Mouse (Mus musculus): ENCODE results near the gene Vcam1. TPM values are rescaled to one million over a fixed set of nuclear protein-coding genes. Genes with fewer than 3 reads are reported as not detected.

The Vcam1 gene
- total RNA-seq, 2 experiments from 2014 or later = 23.7 to 24.1 TPM

GRCm38 (mm10) chr3:116095934-116096333 lies 33.6 kb downstream of the Vcam1 start:
- intact Hi-C loops (cut with DNase I) = no loop called here

GRCm38 (mm10) chr3:116095312-116095711 lies 34.2 kb downstream of the Vcam1 start:
- intact Hi-C loops (cut with DNase I) = no loop called here
- DNase-seq (ENCODE audit: low spot score in 2 of 2) = no peak

More at GRCm38 (mm10) chr3:116095934-116096333, 33.6 kb downstream of the Vcam1 start:
- DNase-seq (ENCODE audit: low spot score in 2 of 2) = no peak

- intact Hi-C loops (cut with DNase I) = no loop called here
- DNase-seq (ENCODE audit: low spot score in 2 of 2) = no peak
These were observed 34.6 kb downstream of the Vcam1 start for GRCm38 (mm10) chr3:116094886-116095285.

- no peak for DNase-seq (ENCODE audit: low spot score in 2 of 2)
- intact Hi-C loops (cut with DNase I) = no loop called here
These were observed 35.2 kb downstream of the Vcam1 start for GRCm38 (mm10) chr3:116094288-116094687.

GRCm38 (mm10) chr3:116092547-116092946 lies 36.9 kb downstream of the Vcam1 start:
- no peak for DNase-seq (ENCODE audit: low spot score in 2 of 2)
- intact Hi-C loops (cut with DNase I) = no loop called here

GRCm38 (mm10) chr3:116091706-116092105 lies 37.8 kb downstream of the Vcam1 start:
- no peak for DNase-seq (ENCODE audit: low spot score in 2 of 2)
- intact Hi-C loops (cut with DNase I) = no loop called here

GRCm38 (mm10) chr3:116085962-116086361 lies 43.5 kb downstream of the Vcam1 start:
- intact Hi-C loops (cut with DNase I) = no loop called here
- DNase-seq (ENCODE audit: low spot score in 2 of 2) = no peak

GRCm38 (mm10) chr3:116080939-116081676 lies 48.4 kb downstream of the Vcam1 start:
- no peak for DNase-seq (ENCODE audit: low spot score in 2 of 2)
- intact Hi-C loops (cut with DNase I) = no loop called here

- no peak for DNase-seq (ENCODE audit: low spot score in 2 of 2)
- intact Hi-C loops (cut with DNase I) = no loop called here
These were observed 49.2 kb downstream of the Vcam1 start for GRCm38 (mm10) chr3:116080166-116080788.

- intact Hi-C loops (cut with DNase I) = no loop called here
- DNase-seq (ENCODE audit: low spot score in 2 of 2) = peak; percentile 19 to 59
These were observed 51.0 kb downstream of the Vcam1 start for GRCm38 (mm10) chr3:116078490-116078889.

- intact Hi-C loops (cut with DNase I) = no loop called here
- DNase-seq (ENCODE audit: low spot score in 2 of 2) = no peak
These were observed 52.7 kb downstream of the Vcam1 start for GRCm38 (mm10) chr3:116076739-116077138.

- intact Hi-C loops (cut with DNase I) = no loop called here
- DNase-seq (ENCODE audit: low spot score in 2 of 2) = no peak
These were observed 56.9 kb downstream of the Vcam1 start for GRCm38 (mm10) chr3:116072584-116072983.

GRCm38 (mm10) chr3:116062141-116062540 lies 67.3 kb downstream of the Vcam1 start:
- intact Hi-C loops (cut with DNase I) = no loop called here
- DNase-seq (ENCODE audit: low spot score in 2 of 2) = no peak

GRCm38 (mm10) chr3:116060320-116060719 lies 69.2 kb downstream of the Vcam1 start:
- intact Hi-C loops (cut with DNase I) = no loop called here
- no peak for DNase-seq (ENCODE audit: low spot score in 2 of 2)

Other genes with a start within 250 kb of the Vcam1 start
- 10 to 100 TPM; 12.7 to 13.8 TPM for gene Dph5, start 241.9 kb downstream of the Vcam1 start, total RNA-seq (2021)
- gene Slc30a7, start 122.3 kb downstream of the Vcam1 start, total RNA-seq (2021) = 10 to 100 TPM; 21.9 to 23.8 TPM
- gene Extl2, start 122.2 kb downstream of the Vcam1 start, total RNA-seq (2021) = 10 to 100 TPM; 72.4 to 72.5 TPM
- 100 to 1,000 TPM in 1 of 2 experiments, 10 to 100 TPM in 1; 81.5 to 167 TPM for gene Gpr88, start 123.8 kb upstream of the Vcam1 start, total RNA-seq (2021)